Mouse (Mus musculus) heart, postnatal 14 days (tissue): ENCODE measurements around the gene Olfr1351. TPM values are rescaled to one million over a fixed set of nuclear protein-coding genes. Genes with fewer than 3 reads are reported as not detected.
"Not testable (repeated sequence)": the region's sequence is repeated elsewhere in the genome, so short reads cannot be mapped to it uniquely, and the experiment has no call there.

ENCODE experiments used
- DNase-seq, 2 experiments: peaks; one replicate each; pipeline ENCODE4 v3.0.0; 2021 to 2022
- intact Hi-C: fragments of 180-260 bp; cut with DNase I; formaldehyde crosslinking; loops from one replicate; pipeline ENCODE4 v1.15.1; 2025
- long read RNA-seq, 2 experiments: library from polyadenylated mRNA; stranded (forward); transcript quantifications; one replicate each; pipeline ENCODE4 v2.0.0; 2021
- total RNA-seq, 2 experiments: library from RNA; stranded (reverse); gene quantifications; 2 replicates each; pipeline ENCODE4 v1.2.3; 2021

The Olfr1351 gene
- total RNA-seq: not detected
- long read RNA-seq, experiment 1: 0 reads
- long read RNA-seq, experiment 2: 0 reads

GRCm38 (mm10) chr10:79012172-79012571 lies at the start of gene Olfr1351:
TSS of gene Olfr1351 (plus strand) at chr10:79012472.
- DNase-seq: no peak

GRCm38 (mm10) chr10:78963009-78963408 lies 49.3 kb upstream of the Olfr1351 start, which contains the start of gene Olfr1353:
TSS of gene Olfr1353 (plus strand) at chr10:78963309.
- DNase-seq, intact Hi-C loops: not testable (repeated sequence)

More at GRCm38 (mm10) chr10:79012172-79012571, at the start of gene Olfr1351:
- intact Hi-C loops: no loop called here

GRCm38 (mm10) chr10:78980750-78981149 lies 31.5 kb upstream of the Olfr1351 start, which contains the start of gene Olfr1352:
TSS of gene Olfr1352 (plus strand) at chr10:78981050.
- intact Hi-C loops: no loop called here

DNA sequence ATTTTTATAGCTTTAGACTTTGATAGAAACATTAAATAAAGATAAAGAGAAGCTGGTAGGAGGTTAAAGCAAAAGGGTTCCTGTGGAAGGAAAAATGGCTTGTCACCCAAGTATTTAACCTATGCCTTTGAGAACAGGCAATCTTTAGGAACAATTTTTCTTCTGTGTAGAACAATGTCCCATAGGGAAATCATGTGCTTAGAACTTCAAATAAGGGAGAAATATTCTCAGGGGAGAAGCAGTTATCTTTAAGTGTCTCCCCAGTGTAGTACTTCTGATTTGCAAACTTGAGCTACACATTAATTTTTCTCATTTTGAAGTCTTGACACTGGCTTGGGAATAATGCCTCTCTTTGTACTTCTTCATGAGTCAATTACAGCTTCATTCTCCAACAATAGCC lies 16.2 kb downstream of the Olfr1351 start, which contains the start of gene Olfr57:
Gene Olfr57 (plus strand): TSS at position 301 of the 400 bp plus-strand sequence.
- DNase-seq: no peak
- intact Hi-C loops: no loop called here

More at GRCm38 (mm10) chr10:78980750-78981149, 31.5 kb upstream of the Olfr1351 start, which contains the start of gene Olfr1352:
- no peak for DNase-seq

DNA sequence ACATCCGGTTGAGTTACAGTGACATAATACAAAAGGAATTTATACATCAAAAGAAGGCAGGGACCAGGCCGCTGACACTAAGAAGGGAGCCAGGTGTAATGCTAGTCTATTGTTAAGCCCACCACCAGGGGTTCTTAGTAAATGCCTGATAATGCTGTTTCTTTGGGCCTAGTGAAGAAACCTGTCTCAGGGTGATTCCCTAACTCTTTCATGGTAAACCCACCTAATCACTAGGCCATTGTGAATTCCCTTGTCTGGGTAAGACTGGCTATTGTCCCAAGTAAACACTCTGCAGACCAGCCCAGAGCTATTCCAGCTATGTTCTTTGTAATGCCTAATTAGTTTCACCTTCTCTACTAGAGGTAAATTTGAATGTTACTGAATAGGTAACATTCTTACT lies 30.2 kb downstream of the Olfr1351 start:
- DNase-seq, intact Hi-C loops: not testable (repeated sequence)

DNA sequence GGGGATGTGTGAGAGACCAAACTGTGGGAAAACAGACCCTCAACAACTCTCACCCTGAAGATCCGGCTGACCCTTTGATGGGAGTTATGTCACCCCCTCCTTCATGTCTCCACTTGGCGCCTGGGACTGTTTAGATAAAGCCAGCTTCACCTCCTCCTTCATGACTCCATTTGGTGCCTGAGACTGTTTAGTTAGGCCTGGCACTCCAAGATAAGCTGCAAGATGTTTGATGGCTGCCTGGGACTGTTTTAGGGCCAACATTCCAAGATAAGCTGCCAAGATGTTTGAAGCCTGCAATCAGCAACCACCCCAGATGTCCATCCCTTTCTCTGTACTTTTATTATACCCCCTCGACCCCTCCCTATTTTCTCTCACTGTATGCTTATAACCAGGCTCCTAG lies 45.1 kb downstream of the Olfr1351 start:
- DNase-seq, intact Hi-C loops: not testable (repeated sequence)

Other genes with a start within 250 kb of the Olfr1351 start
- under 1 TPM in 1 of 2 experiments, not detected in 1; 0.10 TPM for gene Slc1a6, start 232.0 kb upstream of the Olfr1351 start, total RNA-seq
- gene Olfr1356, start 160.3 kb upstream of the Olfr1351 start, total RNA-seq: not detected
- gene Olfr1355, start 136.9 kb upstream of the Olfr1351 start, total RNA-seq: not detected
- gene Olfr1354, start 99.3 kb upstream of the Olfr1351 start, total RNA-seq: not detected
- not detected for gene Olfr8, start 61.8 kb upstream of the Olfr1351 start, total RNA-seq
- not detected for gene Olfr1353, start 49.2 kb upstream of the Olfr1351 start, total RNA-seq
- gene Olfr1352, start 31.4 kb upstream of the Olfr1351 start, total RNA-seq: not detected
- gene Olfr57, start 16.3 kb downstream of the Olfr1351 start, total RNA-seq: not detected
- gene 2610008E11Rik, start 85.1 kb downstream of the Olfr1351 start, total RNA-seq: 10 to 100 TPM; 12.8 to 15.1 TPM
- not detected for gene Vmn2r80, start 136.3 kb downstream of the Olfr1351 start, total RNA-seq
- not detected for gene Vmn2r81, start 235.2 kb downstream of the Olfr1351 start, total RNA-seq